Mouse (Mus musculus): Measurements from ENCODE around the gene Fyn. TPM values are rescaled to one million over a fixed set of nuclear protein-coding genes. Genes with fewer than 3 reads are reported as not detected.

Fyn gene
- polyA plus RNA-seq, 1 experiment from 2014 or later = 24.0 TPM

- no peaks in the 10 kb centered on the region for H3K9me3 ChIP-seq
- no peak overlapping the region for H3K27ac ChIP-seq
- no peak overlapping the region for H3K4me2 ChIP-seq
- no peaks in the 10 kb centered on the region for H3K27me3 ChIP-seq
- no peak overlapping the region for H3K9ac ChIP-seq (replicated peaks)
- H3K36me3 ChIP-seq = no peaks in the 10 kb centered on the region
- ATAC-seq (ENCODE audit: insufficient number of reproducible peaks, insufficient read depth, low FRiP score, low TSS enrichment, low read depth) = no peak; the same call in 1 of the 2 replicates
- 76% methylated on average over 10 of the region's 10 CpGs for WGBS
- peaks cover 36% of the 10 kb centered on the region for H3K4me1 ChIP-seq (replicated peaks)
- no peak overlapping the region for H3K4me3 ChIP-seq (replicated peaks)
These were observed 10.6 kb downstream of the Fyn start for GRCm38 (mm10) chr10:39379287-39379686.

GRCm38 (mm10) chr10:39379721-39380370 is 11.2 kb downstream of the Fyn start:
- Histone ChIP-seq H3K4me3 (replicated peaks) (no peak overlapping the region), H3K27me3 (no peaks in the 10 kb centered on the region), H3K36me3 (no peaks in the 10 kb centered on the region), H3K9ac (replicated peaks) (no peak overlapping the region), H3K27ac (no peak overlapping the region), H3K4me2 (no peak overlapping the region), H3K9me3 (no peaks in the 10 kb centered on the region), H3K4me1 (replicated peaks) (peaks cover 34% of the 10 kb centered on the region)
- ATAC-seq (ENCODE audit: insufficient number of reproducible peaks, insufficient read depth, low FRiP score, low TSS enrichment, low read depth) = no peak
- 52% methylated on average over 5 of the region's 5 CpGs for WGBS

- Histone ChIP-seq H3K27ac (no peak overlapping the region), H3K4me1 (replicated peaks) (peaks cover 19% of the 10 kb centered on the region), H3K4me2 (no peak overlapping the region), H3K4me3 (replicated peaks) (no peak overlapping the region), H3K9me3 (no peaks in the 10 kb centered on the region), H3K9ac (replicated peaks) (no peak overlapping the region), H3K27me3 (no peaks in the 10 kb centered on the region), H3K36me3 (no peaks in the 10 kb centered on the region)
- 79% methylated on average over 8 of the region's 8 CpGs for WGBS
- no peak for ATAC-seq (ENCODE audit: insufficient number of reproducible peaks, insufficient read depth, low FRiP score, low TSS enrichment, low read depth)
These were observed 16.6 kb downstream of the Fyn start for GRCm38 (mm10) chr10:39385259-39385658.

GRCm38 (mm10) chr10:39386203-39386602 is 17.5 kb downstream of the Fyn start:
- no peak overlapping the region for H3K9ac ChIP-seq (replicated peaks)
- H3K36me3 ChIP-seq = peaks cover 6% of the 10 kb centered on the region
- 76% methylated on average over 15 of the region's 15 CpGs for WGBS
- no peaks in the 10 kb centered on the region for H3K27me3 ChIP-seq
- no peak overlapping the region for H3K27ac ChIP-seq
- H3K4me1 ChIP-seq (replicated peaks) = peaks cover 19% of the 10 kb centered on the region
- ATAC-seq (ENCODE audit: insufficient number of reproducible peaks, insufficient read depth, low FRiP score, low TSS enrichment, low read depth) = no peak
- peaks cover under 1% of the 10 kb centered on the region; the same call in 1 of the 2 replicates for H3K9me3 ChIP-seq
- no peak overlapping the region for H3K4me3 ChIP-seq (replicated peaks)
- H3K4me2 ChIP-seq = no peak overlapping the region

- H3K4me3 ChIP-seq (replicated peaks) = no peak overlapping the region
- no peaks in the 10 kb centered on the region for H3K27me3 ChIP-seq
- 62% methylated on average over 5 of the region's 5 CpGs for WGBS
- peaks cover 11% of the 10 kb centered on the region for H3K36me3 ChIP-seq
- no peak overlapping the region for H3K27ac ChIP-seq
- no peak overlapping the region for H3K4me2 ChIP-seq
- ATAC-seq (ENCODE audit: insufficient number of reproducible peaks, insufficient read depth, low FRiP score, low TSS enrichment, low read depth) = no peak
- H3K9ac ChIP-seq (replicated peaks) = no peak overlapping the region
- peaks cover 6% of the 10 kb centered on the region; the same call in 1 of the 2 replicates for H3K9me3 ChIP-seq
- H3K4me1 ChIP-seq (replicated peaks) = peaks cover 19% of the 10 kb centered on the region
These were observed 18.4 kb downstream of the Fyn start for GRCm38 (mm10) chr10:39387024-39387423.

GRCm38 (mm10) chr10:39387556-39387955 is 18.9 kb downstream of the Fyn start:
- ATAC-seq (ENCODE audit: insufficient number of reproducible peaks, insufficient read depth, low FRiP score, low TSS enrichment, low read depth) = no peak
- WGBS = 83% methylated on average over 11 of the region's 11 CpGs
- H3K27ac ChIP-seq = no peak overlapping the region
- peaks cover 6% of the 10 kb centered on the region; the same call in 1 of the 2 replicates for H3K9me3 ChIP-seq
- H3K4me1 ChIP-seq (replicated peaks) = peaks cover 19% of the 10 kb centered on the region
- H3K9ac ChIP-seq (replicated peaks) = no peak overlapping the region
- H3K4me3 ChIP-seq (replicated peaks) = no peak overlapping the region
- no peak overlapping the region for H3K4me2 ChIP-seq
- H3K36me3 ChIP-seq = peaks cover 11% of the 10 kb centered on the region
- no peaks in the 10 kb centered on the region for H3K27me3 ChIP-seq

- H3K9me3 ChIP-seq = peaks cover 6% of the 10 kb centered on the region; the same call in 1 of the 2 replicates
- no peak overlapping the region for H3K9ac ChIP-seq (replicated peaks)
- no peak overlapping the region for H3K4me2 ChIP-seq
- ATAC-seq (ENCODE audit: insufficient number of reproducible peaks, insufficient read depth, low FRiP score, low TSS enrichment, low read depth) = no peak
- peaks cover 19% of the 10 kb centered on the region for H3K4me1 ChIP-seq (replicated peaks)
- H3K27me3 ChIP-seq = no peaks in the 10 kb centered on the region
- H3K27ac ChIP-seq = no peak overlapping the region
- WGBS = 87% methylated on average over 3 of the region's 3 CpGs
- H3K4me3 ChIP-seq (replicated peaks) = no peak overlapping the region
- H3K36me3 ChIP-seq = peaks cover 11% of the 10 kb centered on the region
These were observed 19.5 kb downstream of the Fyn start for GRCm38 (mm10) chr10:39388144-39388543.

GRCm38 (mm10) chr10:39389451-39389891 is 20.8 kb downstream of the Fyn start:
- 93% methylated on average over 11 of the region's 11 CpGs for WGBS
- H3K9me3 ChIP-seq = peaks cover 6% of the 10 kb centered on the region; the same call in 1 of the 2 replicates

GRCm38 (mm10) chr10:39390541-39390940 is 21.9 kb downstream of the Fyn start:
- no peak overlapping the region for H3K4me2 ChIP-seq
- H3K27ac ChIP-seq = no peak overlapping the region
- H3K27me3 ChIP-seq = no peaks in the 10 kb centered on the region
- 89% methylated on average over 7 of the region's 7 CpGs for WGBS
- H3K36me3 ChIP-seq = peaks cover 17% of the 10 kb centered on the region
- H3K4me1 ChIP-seq (replicated peaks) = peaks cover 15% of the 10 kb centered on the region
- no peak for ATAC-seq (ENCODE audit: insufficient number of reproducible peaks, insufficient read depth, low FRiP score, low TSS enrichment, low read depth)
- no peak overlapping the region for H3K9ac ChIP-seq (replicated peaks)
- peaks cover 6% of the 10 kb centered on the region; the same call in 1 of the 2 replicates for H3K9me3 ChIP-seq
- H3K4me3 ChIP-seq (replicated peaks) = no peak overlapping the region

More at GRCm38 (mm10) chr10:39389451-39389891, 20.8 kb downstream of the Fyn start:
- H3K4me3 ChIP-seq (replicated peaks) = no peak overlapping the region
- H3K9ac ChIP-seq (replicated peaks) = no peak overlapping the region
- peaks cover 16% of the 10 kb centered on the region for H3K4me1 ChIP-seq (replicated peaks)
- ATAC-seq (ENCODE audit: insufficient number of reproducible peaks, insufficient read depth, low FRiP score, low TSS enrichment, low read depth) = no peak
- peaks cover 11% of the 10 kb centered on the region for H3K36me3 ChIP-seq
- H3K27me3 ChIP-seq = no peaks in the 10 kb centered on the region
- no peak overlapping the region for H3K27ac ChIP-seq
- H3K4me2 ChIP-seq = no peak overlapping the region

- Histone ChIP-seq H3K4me2 (no peak overlapping the region), H3K27me3 (no peaks in the 10 kb centered on the region), H3K4me1 (replicated peaks) (no peaks in the 10 kb centered on the region), H3K9ac (replicated peaks) (no peak overlapping the region), H3K4me3 (replicated peaks) (no peak overlapping the region), H3K36me3 (peaks cover 27% of the 10 kb centered on the region), H3K27ac (no peak overlapping the region), H3K9me3 (peaks cover 6% of the 10 kb centered on the region; the same call in 1 of the 2 replicates)
- no peak for ATAC-seq (ENCODE audit: insufficient number of reproducible peaks, insufficient read depth, low FRiP score, low TSS enrichment, low read depth)
- WGBS = 75% methylated on average over 6 of the region's 6 CpGs
These were observed 24.3 kb downstream of the Fyn start for GRCm38 (mm10) chr10:39392900-39393483.

GRCm38 (mm10) chr10:39395544-39395943 is 26.9 kb downstream of the Fyn start:
- 91% methylated on average over 5 of the region's 5 CpGs for WGBS
- Histone ChIP-seq H3K9ac (replicated peaks) (no peak overlapping the region), H3K4me2 (no peak overlapping the region), H3K9me3 (peaks cover 6% of the 10 kb centered on the region; the same call in 1 of the 2 replicates), H3K36me3 (peaks cover 32% of the 10 kb centered on the region), H3K27me3 (no peaks in the 10 kb centered on the region), H3K4me1 (replicated peaks) (peaks cover 4% of the 10 kb centered on the region; the same call in 1 of the 2 replicates), H3K4me3 (replicated peaks) (no peak overlapping the region), H3K27ac (no peak overlapping the region)
- no peak for ATAC-seq (ENCODE audit: insufficient number of reproducible peaks, insufficient read depth, low FRiP score, low TSS enrichment, low read depth)

All from limb, embryonic 12.5 days (tissue).